Mouse (Mus musculus) cerebellum, postnatal 4 days (tissue): Measurements from ENCODE around the gene Srgap1.

Source experiments
- DNase-seq, 2 experiments: peaks; one replicate each; pipeline ENCODE4 v3.0.0; 2022; ENCODE audit warnings: low spot score in 2 of 2, mixed read lengths in 1 of 2

Srgap1 gene

GRCm38 (mm10) chr10:122046904-122047726 lies at the start of gene Srgap1:
Gene Srgap1, minus strand, starts transcription at chr10:122047315.
- DNase-seq = peak; percentile 45 to 47

GRCm38 (mm10) chr10:122096462-122096979 lies 49.4 kb upstream of the Srgap1 start:
- DNase-seq = no peak

- no peak for DNase-seq
Observed at GRCm38 (mm10) chr10:122090472-122090871, 43.4 kb upstream of the Srgap1 start.

- no peak for DNase-seq
Observed at GRCm38 (mm10) chr10:122081352-122081751, 34.2 kb upstream of the Srgap1 start.

- DNase-seq = no peak
Observed at GRCm38 (mm10) chr10:122069153-122069552, 22.0 kb upstream of the Srgap1 start.

GRCm38 (mm10) chr10:122055826-122056225 lies 8.7 kb upstream of the Srgap1 start:
- no peak for DNase-seq

- DNase-seq = peak; percentile 45 to 70
Observed at GRCm38 (mm10) chr10:122054535-122054934, 7.4 kb upstream of the Srgap1 start.

- peak; percentile 79 to 91 for DNase-seq
Observed at GRCm38 (mm10) chr10:122051831-122052230, 4.7 kb upstream of the Srgap1 start.

- DNase-seq = peak; percentile 93 to 96
Observed at GRCm38 (mm10) chr10:122047727-122048365, 731 bp upstream of the Srgap1 start.

- no peak for DNase-seq
Observed at GRCm38 (mm10) chr10:122046511-122046903, 608 bp downstream of the Srgap1 start.

- DNase-seq = no peak
Observed at GRCm38 (mm10) chr10:122045946-122046345, 1.2 kb downstream of the Srgap1 start.

GRCm38 (mm10) chr10:122044926-122045325 lies 2.2 kb downstream of the Srgap1 start:
- DNase-seq = no peak

- DNase-seq = peak in 1 of 2 experiments; percentile 24
Observed at GRCm38 (mm10) chr10:122040372-122040771, 6.7 kb downstream of the Srgap1 start.

GRCm38 (mm10) chr10:122039566-122039965 lies 7.5 kb downstream of the Srgap1 start:
- DNase-seq = no peak

- no peak for DNase-seq
Observed at GRCm38 (mm10) chr10:122038554-122038953, 8.6 kb downstream of the Srgap1 start.

GRCm38 (mm10) chr10:122033271-122033670 lies 13.8 kb downstream of the Srgap1 start:
- no peak for DNase-seq

- no peak for DNase-seq
Observed at GRCm38 (mm10) chr10:122030420-122030819, 16.7 kb downstream of the Srgap1 start.

- DNase-seq = no peak
Observed at GRCm38 (mm10) chr10:122029738-122030137, 17.4 kb downstream of the Srgap1 start.

GRCm38 (mm10) chr10:122025198-122025597 lies 21.9 kb downstream of the Srgap1 start:
- no peak for DNase-seq

- DNase-seq = no peak
Observed at GRCm38 (mm10) chr10:122020906-122021305, 26.2 kb downstream of the Srgap1 start.

- no peak for DNase-seq
Observed at GRCm38 (mm10) chr10:122020255-122020654, 26.9 kb downstream of the Srgap1 start.

- DNase-seq = peak in 1 of 2 experiments; percentile 23
Observed at GRCm38 (mm10) chr10:122018594-122019048, 28.5 kb downstream of the Srgap1 start.

GRCm38 (mm10) chr10:122017743-122018142 lies 29.4 kb downstream of the Srgap1 start:
- no peak for DNase-seq
